Mouse (Mus musculus) monocyte, adult 5-6 weeks (primary cell): Measurements from ENCODE around the gene Skp2. TPM values are rescaled to one million over a fixed set of nuclear protein-coding genes. Genes with fewer than 3 reads are reported as not detected.

ENCODE experiments used
- ATAC-seq: fragments of 153-309, 156-312 bp; replicated peaks from 2 replicates; pipeline ENCODE4 v1.8.0; 2017; ENCODE audit warnings: mild to moderate bottlenecking; ENCODE audit not compliant: low TSS enrichment, insufficient number of reproducible peaks, severe bottlenecking, poor library complexity, low FRiP score
- total RNA-seq: library from RNA; stranded (forward); fragments of 200-1000, 200-491, 200-594 nt; gene quantifications from 3 replicates; pipeline ENCODE4 v1.2.3, GENCODE M21; 2017

Gene Skp2
- total RNA-seq, 1 experiment from 2014 or later: 3.0 TPM

- ATAC-seq: 0 out of 2 replicates have a peak, but pooled peaks have one; percentile 56
Observed at GRCm38 (mm10) chr15:9120081-9120480, 35.1 kb downstream of the Skp2 start.

GRCm38 (mm10) chr15:9118852-9119251 lies 36.4 kb downstream of the Skp2 start:
- no peak for ATAC-seq

GRCm38 (mm10) chr15:9114599-9114998 lies 40.6 kb downstream of the Skp2 start:
- no peak for ATAC-seq

- no peak for ATAC-seq
Observed at GRCm38 (mm10) chr15:9114131-9114530, 41.1 kb downstream of the Skp2 start.

- ATAC-seq: no peak
Observed at GRCm38 (mm10) chr15:9113556-9113955, 41.7 kb downstream of the Skp2 start.

GRCm38 (mm10) chr15:9111648-9112047 lies 43.6 kb downstream of the Skp2 start:
- ATAC-seq: no peak

- no peak for ATAC-seq
Observed at GRCm38 (mm10) chr15:9110526-9111347, 44.5 kb downstream of the Skp2 start.

- ATAC-seq: no peak
Observed at GRCm38 (mm10) chr15:9106303-9107074, 48.7 kb downstream of the Skp2 start.

GRCm38 (mm10) chr15:9100446-9101077 lies 54.7 kb downstream of the Skp2 start:
- ATAC-seq: no peak

- no peak for ATAC-seq
Observed at GRCm38 (mm10) chr15:9096865-9097264, 58.4 kb downstream of the Skp2 start.

GRCm38 (mm10) chr15:9094366-9094750 lies 60.9 kb downstream of the Skp2 start:
- ATAC-seq: no peak

GRCm38 (mm10) chr15:9093598-9094365 lies 61.4 kb downstream of the Skp2 start:
- no peak for ATAC-seq

- no peak for ATAC-seq
Observed at GRCm38 (mm10) chr15:9090662-9091061, 64.6 kb downstream of the Skp2 start.

GRCm38 (mm10) chr15:9089136-9089720 lies 66.0 kb downstream of the Skp2 start:
- no peak for ATAC-seq

- no peak for ATAC-seq
Observed at GRCm38 (mm10) chr15:9088683-9089072, 66.5 kb downstream of the Skp2 start.

- ATAC-seq: no peak
Observed at GRCm38 (mm10) chr15:9087895-9088682, 67.1 kb downstream of the Skp2 start.

- no peak for ATAC-seq
Observed at GRCm38 (mm10) chr15:9087421-9087820, 67.8 kb downstream of the Skp2 start.

GRCm38 (mm10) chr15:9086813-9087212 lies 68.4 kb downstream of the Skp2 start:
- no peak for ATAC-seq
